Mouse (Mus musculus) megakaryocyte, embryonic 14.5 days (primary cell): ENCODE results near the gene Hoxd4.

Experiments
- FLI1 ChIP-seq: IDR thresholded peaks from 2 replicates; pipeline ENCODE4 v1.6.1; 2012; ENCODE audit warnings: low read length, inconsistent platforms, mixed read lengths
- GATA1 ChIP-seq: IDR thresholded peaks from 3 replicates; pipeline ENCODE4 v1.6.1; 2012; ENCODE audit warnings: mixed read lengths, low read length, inconsistent platforms, borderline replicate concordance

- TF ChIP-seq GATA1 (no peak), FLI1 (no peak)
Observed at GRCm38 (mm10) chr2:74750731-74751250, 39.1 kb downstream of the Hoxd4 start.
